Mouse (Mus musculus): ENCODE results near the gene Gpr34. TPM values are rescaled to one million over a fixed set of nuclear protein-coding genes. Genes with fewer than 3 reads are reported as not detected.

Gpr34 gene
- polyA plus RNA-seq (2012; ENCODE audit: low replicate concordance): 0.16 TPM in 1 of 2 replicates, not detected in the other

DNA sequence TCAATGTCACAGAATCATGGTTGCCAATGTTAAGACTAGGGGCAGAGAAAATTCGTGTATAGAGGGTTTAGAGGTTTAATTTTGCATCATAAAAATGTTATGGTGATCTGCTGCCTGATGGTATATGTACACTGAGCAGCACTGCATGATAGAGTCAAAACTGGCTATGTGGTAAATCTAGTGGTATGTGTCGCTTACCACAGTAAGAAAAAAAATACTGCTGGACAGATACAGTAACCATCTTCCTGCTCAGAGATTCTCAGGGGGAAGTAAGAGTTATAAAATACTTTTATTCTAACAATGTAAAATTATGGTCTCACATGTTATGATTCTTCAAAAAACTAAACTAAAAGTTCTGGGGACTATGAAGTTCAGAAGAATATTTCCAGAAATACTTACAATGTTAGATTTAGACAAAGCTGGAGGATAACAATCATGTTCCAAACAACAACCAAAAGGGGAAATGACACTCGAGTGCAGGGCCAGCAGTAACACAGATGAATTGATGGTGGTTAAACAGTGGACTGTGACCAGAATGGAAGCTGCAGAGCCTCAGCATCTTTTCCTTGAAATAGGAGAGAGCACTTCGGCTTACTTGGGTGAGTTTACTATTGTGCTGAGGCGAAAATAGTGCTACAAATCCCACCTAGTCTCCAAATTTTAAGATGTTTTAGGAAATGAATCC lies at the start of gene Gpr34:
TSS of gene Gpr34 (plus strand) at position 491 of the 685 bp plus-strand sequence.

DNA sequence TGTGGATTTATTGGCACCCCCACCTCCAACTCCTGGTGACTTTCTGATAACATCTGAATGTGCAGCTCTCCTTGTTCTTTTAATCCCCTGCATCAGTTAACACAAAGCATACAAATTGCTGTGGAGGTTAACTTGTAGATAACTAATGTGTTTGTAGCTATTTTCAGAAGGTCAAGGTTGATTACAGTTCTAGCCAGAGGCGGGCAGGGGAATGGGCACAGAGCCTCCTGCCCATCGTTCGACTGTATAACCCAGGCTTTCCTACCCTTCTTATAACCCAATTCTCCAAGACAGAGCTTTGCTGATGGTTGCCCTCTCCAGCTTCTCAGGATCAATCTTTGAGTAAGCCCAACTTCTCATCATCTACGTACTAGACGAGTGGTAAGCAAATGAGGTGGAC lies 29.2 kb downstream of the Gpr34 start, which contains the start of gene Gpr82:
TSS of gene Gpr82 (plus strand) at position 301 of the 400 bp plus-strand sequence.

Other genes with a start within 250 kb of the Gpr34 start
- gene Nyx, start 166.0 kb upstream of the Gpr34 start, polyA plus RNA-seq (2012; ENCODE audit: low replicate concordance): 0.38 and 0.86 TPM in 2 replicates
- not detected in 2 replicates for gene Gpr82, start 29.3 kb downstream of the Gpr34 start, polyA plus RNA-seq (2012; ENCODE audit: low replicate concordance)
- 0.27 and 1.5 TPM in 2 replicates for gene Cask, start 219.3 kb downstream of the Gpr34 start, polyA plus RNA-seq (2012; ENCODE audit: low replicate concordance)